Mouse (Mus musculus) CH12.LX (cell line): ENCODE data around the gene Tcam1.

Source experiments
- CTCF ChIP-seq, 2 experiments: IDR thresholded peaks in 1 of 2; conservative IDR thresholded peaks in 1 of 2; 2 replicates each; pipeline ENCODE4 v1.5.1; 2011 to 2012; ENCODE audit warnings: low read depth in 2 of 2, low read length in 2 of 2, improper control_type of control experiment in 1 of 2, inconsistent platforms in 1 of 2, mild to moderate bottlenecking in 1 of 2, moderate library complexity in 1 of 2
- JUND ChIP-seq: conservative IDR thresholded peaks from 2 replicates; pipeline ENCODE4 v1.6.1; 2011; ENCODE audit warnings: low read depth, low read length, improper control_type of control experiment
- MAX ChIP-seq: IDR thresholded peaks from 2 replicates; pipeline ENCODE4 v1.6.1; 2011; ENCODE audit warnings: low read length, improper control_type of control experiment
- NELFE ChIP-seq: IDR thresholded peaks from 2 replicates; pipeline ENCODE4 v1.6.1; 2011; ENCODE audit warnings: low read depth, low read length, improper control_type of control experiment
- NRF1 ChIP-seq: IDR thresholded peaks from 2 replicates; pipeline ENCODE4 v1.6.1; 2014; ENCODE audit warnings: low read depth, mild to moderate bottlenecking, inconsistent platforms, low read length, improper control_type of control experiment, moderate library complexity
- POLR2A ChIP-seq: IDR thresholded peaks from 2 replicates; pipeline ENCODE4 v1.6.1; 2011; ENCODE audit warnings: low read depth, mild to moderate bottlenecking, improper control_type of control experiment, low read length
- RAD21 ChIP-seq: IDR thresholded peaks from 2 replicates; pipeline ENCODE4 v1.6.1; 2011; ENCODE audit warnings: low read depth, mild to moderate bottlenecking, low read length, improper control_type of control experiment, moderate library complexity
- RCOR1 ChIP-seq: conservative IDR thresholded peaks from 2 replicates; pipeline ENCODE4 v1.6.1; 2012; ENCODE audit warnings: low read depth, mild to moderate bottlenecking, inconsistent platforms, low read length, improper control_type of control experiment
- UBTF ChIP-seq: IDR thresholded peaks from 2 replicates; pipeline ENCODE4 v1.6.1; 2012; ENCODE audit warnings: low read depth, mild to moderate bottlenecking, inconsistent platforms, low read length, improper control_type of control experiment, moderate library complexity
- USF1 ChIP-seq: IDR thresholded peaks from 2 replicates; pipeline ENCODE4 v1.6.1; 2014; ENCODE audit warnings: low read depth, mild to moderate bottlenecking, inconsistent platforms, low read length, improper control_type of control experiment

DNA sequence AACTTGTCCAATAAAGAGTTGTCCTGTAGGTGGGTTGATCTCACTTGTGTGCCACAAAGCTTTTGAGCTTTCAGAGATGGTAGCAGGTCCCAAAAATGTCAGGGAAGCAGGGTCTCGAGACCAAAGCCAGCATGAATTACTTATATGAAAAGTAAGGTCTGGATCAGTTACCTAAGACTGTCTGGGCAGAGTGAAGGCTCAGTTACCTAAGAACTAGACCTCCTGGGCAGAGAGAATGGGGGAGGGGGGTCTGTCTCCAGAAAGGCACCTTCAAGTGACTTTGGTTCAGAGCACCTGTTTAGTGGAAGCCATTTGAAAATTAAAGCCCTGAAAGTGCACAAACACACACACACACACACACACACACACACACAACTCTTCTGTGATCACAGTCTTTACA lies 2.1 kb upstream of the Tcam1 start:
- TF ChIP-seq MAX (no peak), NRF1 (no peak), CTCF (conservative IDR thresholded peaks at IDR 0.05 in 1 of 2, IDR thresholded peaks at IDR 0.05 in 1 of 2; ENCODE audit: low read depth in 2 of 2, low read length in 2 of 2) (no peak), POLR2A (no peak), JUND (no peak), USF1 (no peak), UBTF (no peak), NELFE (no peak), RAD21 (no peak), RCOR1 (no peak)
